Mouse (Mus musculus) B cell, adult 67 days (primary cell): Measurements from ENCODE around the gene Pdhb. TPM values are rescaled to one million over a fixed set of nuclear protein-coding genes. Genes with fewer than 3 reads are reported as not detected.

Experiments
- total RNA-seq, 2 experiments: library from RNA; stranded (reverse); gene quantifications; 4 replicates each; pipeline ENCODE4 v1.2.4; 2023

Pdhb gene
- total RNA-seq: 100 to 1,000 TPM; 118 to 137 TPM

DNA sequence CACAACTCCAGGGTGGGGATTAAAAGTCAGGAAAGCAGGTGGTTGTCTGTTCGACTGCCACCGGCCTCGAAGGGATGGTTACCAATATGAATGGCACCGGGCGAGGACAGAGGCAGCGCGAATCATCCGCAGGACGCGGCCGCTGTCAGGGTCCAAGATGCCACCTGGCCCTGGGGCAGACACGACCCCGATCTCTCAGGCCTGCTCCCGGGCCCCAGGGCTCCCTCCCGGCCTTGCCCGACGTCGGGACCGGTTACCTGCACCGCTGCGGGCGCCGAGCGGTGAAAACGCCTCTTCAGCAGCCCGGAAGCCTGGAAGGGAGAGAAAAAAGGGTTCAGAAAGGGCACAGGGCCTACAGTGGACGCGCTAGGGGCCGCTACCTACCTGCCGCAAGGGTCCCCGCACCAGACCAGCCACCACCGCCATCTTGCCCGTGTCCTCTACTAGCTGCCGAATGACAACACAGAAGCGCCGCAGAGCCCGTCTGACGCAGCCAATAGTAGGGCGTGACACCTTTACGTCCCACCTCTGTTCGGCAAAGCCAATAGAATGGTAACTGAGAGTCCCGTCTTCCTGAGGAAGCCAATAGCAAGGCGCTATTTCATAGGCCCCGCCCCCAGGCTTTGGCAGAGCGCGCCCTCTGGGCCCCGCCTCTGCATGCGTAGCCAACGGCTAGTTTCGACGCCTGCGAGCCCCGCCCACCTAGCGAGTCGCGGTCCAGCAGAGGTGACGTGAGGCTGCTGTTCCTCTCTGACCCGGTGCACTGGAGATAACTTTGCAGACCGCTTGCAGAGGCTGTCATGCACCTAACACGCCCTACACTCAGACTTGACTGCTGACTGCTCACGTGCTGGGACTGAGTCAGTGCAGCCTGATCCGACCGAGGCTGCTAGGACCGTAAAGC lies at the start of gene Pdhb:
TSS of gene Pdhb (minus strand) at position 519 of the 904 bp plus-strand sequence.

DNA sequence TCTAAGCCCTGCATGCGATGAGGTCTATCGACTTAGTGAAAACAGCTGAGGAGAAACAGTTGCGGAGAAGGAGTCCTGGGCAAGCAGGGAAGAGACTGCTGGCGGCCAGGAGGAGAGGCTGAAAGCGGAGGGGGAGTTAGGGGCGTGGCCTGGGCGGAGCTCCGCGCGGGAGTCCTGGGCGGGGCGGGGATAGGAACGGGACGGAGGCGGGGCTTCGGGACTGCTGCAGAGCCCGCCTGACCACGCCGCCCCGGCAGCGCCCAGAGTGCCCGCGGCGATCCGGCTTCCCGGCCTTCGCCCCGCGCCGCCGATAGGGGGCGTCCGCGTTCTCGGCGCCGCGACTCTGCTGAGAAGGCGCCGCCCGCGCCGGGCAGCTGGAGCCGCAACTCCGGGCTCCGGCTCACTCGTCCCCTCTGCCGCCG lies 41.0 kb upstream of the Pdhb start, which contains the start of gene Kctd6:
TSS of gene Kctd6 (plus strand) at position 338 of the 422 bp plus-strand sequence.

Other genes starting within 250 kb of the Pdhb start
- gene Gm45521, start 215.7 kb downstream of the Pdhb start, total RNA-seq: not detected
- 1 to 10 TPM; 5.5 to 6.5 TPM for gene Dnase1l3, start 178.5 kb downstream of the Pdhb start, total RNA-seq
- 10 to 100 TPM; 11.6 to 14.1 TPM for gene Abhd6, start 170.1 kb downstream of the Pdhb start, total RNA-seq
- gene Rpp14, start 92.7 kb downstream of the Pdhb start, total RNA-seq: 10 to 100 TPM; 18.9 to 19.6 TPM
- 100 to 1,000 TPM; 286 to 352 TPM for gene Pxk, start 74.8 kb downstream of the Pdhb start, total RNA-seq
- gene Kctd6, start 41.1 kb upstream of the Pdhb start, total RNA-seq: 10 to 100 TPM; 10.2 to 12.8 TPM
- gene Acox2, start 86.3 kb upstream of the Pdhb start, total RNA-seq: not detected
- gene Fam107a, start 145.0 kb upstream of the Pdhb start, total RNA-seq: not detected
- not detected for gene Oit1, start 205.7 kb upstream of the Pdhb start, total RNA-seq